Mouse (Mus musculus) urinary bladder, postnatal 36 days (tissue): Measurements from ENCODE around the gene Klkb1.

Source experiments
- DNase-seq, 2 experiments: peaks; one replicate each; pipeline ENCODE4 v3.0.0; 2022; ENCODE audit warnings: low spot score in 2 of 2, mixed read lengths in 1 of 2

Gene Klkb1

DNA sequence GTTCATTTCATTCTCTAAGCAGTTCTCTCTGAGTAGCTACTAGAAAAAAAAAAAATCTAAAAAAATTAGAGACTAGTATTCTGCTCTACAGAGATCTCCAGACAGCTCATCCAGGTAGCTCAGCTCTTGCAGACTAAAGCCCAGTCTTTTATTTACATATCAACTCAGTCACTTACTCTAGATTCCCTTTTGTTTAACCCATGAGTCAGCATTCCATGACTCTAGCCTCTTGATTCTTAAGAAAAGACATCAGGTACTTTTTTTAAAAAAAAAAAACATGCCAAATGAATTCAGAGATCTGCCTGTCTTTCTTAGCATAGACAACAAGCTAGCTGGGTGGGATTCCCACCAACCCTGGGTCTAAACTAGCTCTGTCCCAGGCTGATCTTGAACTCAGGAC lies 26.2 kb downstream of the Klkb1 start:
- no peak for DNase-seq

DNA sequence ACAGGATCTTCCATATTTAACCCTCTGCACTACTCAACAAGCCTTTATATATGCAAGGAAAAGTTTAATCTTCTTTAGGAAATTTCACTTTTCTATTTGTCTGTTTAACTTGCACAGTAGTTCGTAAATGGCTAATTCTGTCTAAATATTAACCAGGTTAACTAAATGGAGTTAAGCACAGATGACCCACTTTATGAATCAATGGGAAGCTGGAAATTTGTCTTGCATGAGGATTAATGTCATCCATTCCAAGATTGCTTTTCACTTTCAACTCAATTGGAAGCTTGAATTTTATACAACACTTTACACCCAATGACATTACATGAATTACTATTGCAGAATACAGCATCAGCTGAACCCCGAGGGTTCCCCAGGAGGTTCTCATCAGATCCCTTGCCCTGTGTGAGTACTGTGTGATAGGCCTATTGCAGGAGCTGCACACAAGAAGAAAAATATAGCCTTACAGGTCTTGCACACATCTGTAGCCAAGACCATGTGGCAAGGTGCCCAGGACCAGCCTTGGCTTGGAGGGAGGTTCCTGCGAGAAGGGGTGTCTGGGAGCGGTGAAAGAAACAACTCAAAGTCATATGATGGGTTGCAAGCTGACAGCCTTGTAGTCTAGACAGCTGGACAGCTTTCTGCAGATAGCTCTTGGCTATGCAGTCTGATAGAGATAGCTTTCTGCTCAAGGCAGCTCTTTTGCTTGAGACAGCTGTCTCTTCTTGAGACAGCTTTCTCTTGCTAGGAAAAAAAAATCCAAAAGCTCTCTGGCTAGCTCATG lies 26.9 kb downstream of the Klkb1 start:
- peak in 1 of 2 experiments; percentile 11 for DNase-seq

DNA sequence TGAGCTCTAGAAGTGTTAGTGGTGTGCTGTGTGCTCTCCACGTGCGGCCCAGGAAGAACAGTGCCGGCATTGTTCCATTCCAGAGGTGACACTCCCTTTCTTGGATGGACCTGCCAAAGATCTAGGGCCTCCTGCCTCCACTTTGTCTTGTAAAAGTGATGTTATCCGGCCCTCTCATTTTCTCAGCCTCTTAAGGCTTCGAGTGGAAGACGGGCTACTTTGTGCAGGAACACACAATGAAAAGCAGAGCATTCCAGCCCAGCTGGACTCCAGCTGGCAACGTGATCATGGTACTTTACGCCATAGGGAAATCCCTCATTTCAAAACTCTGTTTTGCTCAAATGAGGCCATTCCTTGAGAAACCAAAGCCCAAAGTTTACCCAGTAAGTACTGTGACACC lies 27.7 kb downstream of the Klkb1 start:
- DNase-seq: no peak

DNA sequence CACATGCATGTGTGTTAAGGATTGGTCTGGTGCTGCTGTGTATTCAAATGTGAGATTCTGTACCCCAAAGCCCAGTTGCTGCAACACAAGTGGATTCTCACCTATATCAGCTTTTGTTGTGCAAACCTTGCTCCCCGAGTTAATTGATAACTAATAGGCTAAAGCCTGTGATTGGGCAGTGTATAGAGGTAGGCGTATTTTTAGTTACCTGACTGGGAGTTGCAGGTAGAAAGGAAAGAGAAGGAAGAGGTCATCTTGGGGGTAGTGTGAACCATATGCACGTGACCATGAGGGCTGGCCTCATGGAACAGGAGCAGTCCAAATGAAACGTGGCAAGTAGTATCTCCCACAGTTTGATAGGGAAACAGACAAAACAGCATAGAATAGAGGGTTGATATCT lies 29.7 kb downstream of the Klkb1 start:
- DNase-seq: no peak

DNA sequence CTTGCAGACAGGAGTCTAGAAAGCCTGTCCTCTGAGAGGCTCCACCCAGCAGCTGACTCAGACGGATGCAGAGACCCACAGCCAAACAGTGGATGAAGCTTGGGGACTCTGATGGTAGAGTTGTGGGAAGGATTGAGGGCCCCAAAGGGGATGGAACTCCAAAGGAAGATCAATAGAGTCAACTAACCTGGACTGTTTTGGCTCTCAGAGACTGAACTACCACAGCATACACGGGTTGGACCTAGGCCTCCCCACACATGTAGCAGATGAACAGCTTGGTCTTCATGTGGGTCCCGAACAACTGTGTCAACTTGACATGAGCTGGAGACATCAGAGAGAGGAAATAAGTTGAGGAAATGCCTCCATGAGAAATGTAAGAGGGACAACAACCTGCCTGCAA lies 31.8 kb downstream of the Klkb1 start:
- DNase-seq: no peak

DNA sequence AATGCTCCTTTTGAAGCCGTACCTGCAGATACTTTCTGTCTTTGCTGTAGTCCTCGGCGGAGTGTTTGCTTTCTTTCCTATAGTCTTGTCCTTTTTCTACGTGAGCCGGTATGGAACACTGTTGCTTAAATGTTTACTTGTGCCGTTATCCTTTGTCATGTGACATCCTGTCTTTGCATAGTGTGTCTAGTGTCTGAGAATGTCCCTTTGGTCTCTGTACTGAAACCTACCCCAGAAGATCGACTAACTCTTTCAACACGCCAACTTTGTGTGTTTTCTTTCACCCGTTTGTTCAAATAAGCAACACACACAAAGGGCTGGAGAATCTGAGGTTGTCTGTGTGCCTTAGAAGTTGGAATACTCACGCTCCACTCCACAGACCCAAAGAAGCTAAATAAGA lies 32.7 kb downstream of the Klkb1 start, which contains the start of gene F11:
TSS of gene F11 (minus strand) at position 112 of the 400 bp plus-strand sequence.
- no peak for DNase-seq

DNA sequence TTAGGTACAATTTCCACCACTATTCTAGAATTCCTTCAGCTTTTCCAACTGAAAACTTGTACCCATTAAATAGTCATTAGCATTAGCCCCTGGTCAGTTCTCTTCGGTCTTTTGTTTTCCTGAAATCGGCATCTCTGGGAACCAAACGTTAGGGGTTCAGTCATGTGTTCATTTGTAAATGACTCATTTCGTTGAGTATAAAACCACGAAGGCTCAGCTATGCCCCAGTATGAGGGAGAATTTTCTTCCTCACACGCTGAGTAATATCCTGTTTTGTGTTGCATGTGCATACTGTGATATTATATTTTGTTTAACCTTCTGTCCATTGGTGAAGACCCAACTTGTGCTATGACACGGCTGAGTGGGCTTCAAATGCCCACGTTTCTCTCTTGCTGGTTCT lies 36.2 kb downstream of the Klkb1 start:
- DNase-seq: no peak

DNA sequence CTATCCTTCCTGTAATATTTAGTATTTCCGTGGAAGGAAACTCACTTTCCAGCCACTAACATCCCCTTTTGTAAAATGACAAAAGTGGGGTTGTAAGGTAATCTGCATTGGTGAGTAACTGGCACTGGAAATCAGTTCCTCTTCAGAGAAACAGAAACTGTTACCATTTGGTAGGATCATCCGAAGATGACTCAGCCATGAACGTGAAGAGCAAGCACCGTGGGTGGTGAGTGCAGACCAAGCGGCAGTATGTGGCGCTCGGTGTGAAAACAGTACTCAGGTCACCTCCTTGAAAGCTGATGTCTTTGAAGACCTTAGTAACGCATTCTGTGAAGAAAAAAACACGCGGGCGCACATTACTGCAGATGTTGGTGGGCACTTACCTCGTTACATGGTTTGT lies 39.6 kb downstream of the Klkb1 start:
- DNase-seq: no peak

DNA sequence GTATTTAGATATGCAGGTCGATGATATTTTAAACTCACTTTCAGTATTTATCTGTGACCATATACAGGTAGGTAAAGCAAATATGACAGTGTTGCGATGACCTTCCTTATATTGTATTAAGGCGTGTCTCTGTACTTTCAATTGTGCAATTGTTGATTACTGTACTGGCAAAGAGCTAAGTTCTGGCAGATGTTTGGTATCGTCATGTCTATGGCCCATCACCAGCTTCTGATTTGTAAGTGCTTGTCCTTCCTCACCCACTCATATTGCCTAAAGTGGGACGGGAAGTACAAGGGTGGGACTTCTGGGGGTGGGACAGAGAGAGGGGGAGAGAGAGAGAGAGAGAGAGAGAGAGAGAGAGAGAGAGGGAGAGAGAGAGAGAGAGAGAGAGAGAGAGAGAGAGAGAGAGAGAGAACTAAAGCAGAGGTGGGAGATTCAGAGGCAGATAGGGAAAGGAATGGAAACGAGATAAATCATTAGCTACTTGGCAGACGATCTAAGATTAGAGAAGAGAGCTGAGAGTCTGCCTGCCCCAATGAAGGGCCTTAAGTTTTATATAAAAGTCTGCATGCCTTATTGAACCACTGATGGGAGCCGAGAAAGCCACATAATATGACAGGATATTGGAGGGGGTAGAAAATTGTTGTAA lies 40.3 kb downstream of the Klkb1 start:
- DNase-seq: no peak

DNA sequence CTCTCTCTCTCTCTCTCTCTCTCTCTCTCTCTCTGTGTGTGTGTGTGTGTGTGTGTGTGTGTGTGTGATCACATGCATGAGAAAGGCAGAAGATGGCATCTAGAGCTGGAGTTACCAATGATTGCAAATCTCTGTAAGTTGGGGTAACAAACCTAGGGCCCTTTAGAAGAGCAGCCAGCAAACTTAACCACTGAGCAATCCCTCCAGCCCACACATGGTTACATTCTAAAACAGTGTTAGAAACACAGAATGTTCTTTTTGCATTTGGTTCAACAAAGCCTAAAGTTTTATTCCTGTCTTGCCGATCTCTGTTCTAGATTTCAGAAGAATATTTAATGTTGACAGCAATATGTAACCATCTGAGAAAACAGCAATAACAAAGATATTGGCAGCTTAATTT lies 41.1 kb downstream of the Klkb1 start:
- DNase-seq: no peak

DNA sequence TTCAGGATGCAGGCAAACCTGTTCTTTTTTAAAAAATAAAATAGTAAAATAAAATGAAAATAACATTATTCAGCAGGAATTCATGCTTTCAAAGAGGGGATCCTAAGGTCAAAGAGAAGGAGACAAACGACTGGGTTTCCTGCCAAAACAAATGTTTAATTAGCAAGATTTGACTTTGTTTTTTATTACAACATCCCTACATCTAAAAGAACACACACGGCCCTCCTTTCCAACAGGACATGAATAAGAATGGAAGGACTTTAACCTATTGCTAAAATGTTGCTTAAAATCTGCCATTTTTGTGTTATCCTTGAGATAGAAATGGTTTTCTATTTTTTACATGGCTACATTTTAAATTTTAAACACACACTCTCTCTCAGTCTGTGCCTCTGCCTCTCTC lies 41.5 kb downstream of the Klkb1 start:
- no peak for DNase-seq

DNA sequence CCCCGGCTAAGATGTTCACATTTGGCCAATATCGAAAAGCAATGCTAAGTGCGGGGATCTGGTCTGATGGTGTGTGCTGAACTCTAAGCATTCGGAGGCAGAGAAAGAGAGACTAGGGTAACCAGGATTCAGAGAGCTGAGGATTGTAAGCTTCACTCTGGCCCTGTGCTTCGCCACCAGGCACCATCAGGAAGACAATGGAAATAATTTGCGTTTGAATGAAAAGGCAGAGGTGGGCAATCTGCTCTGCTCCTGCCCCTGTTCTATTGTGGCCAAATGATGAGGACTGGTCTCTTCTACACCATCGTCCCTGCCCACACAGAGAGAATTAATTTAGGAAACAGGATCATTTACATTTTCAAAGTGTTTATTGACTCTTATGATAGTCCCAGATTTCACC lies 48.4 kb downstream of the Klkb1 start:
- DNase-seq: no peak

DNA sequence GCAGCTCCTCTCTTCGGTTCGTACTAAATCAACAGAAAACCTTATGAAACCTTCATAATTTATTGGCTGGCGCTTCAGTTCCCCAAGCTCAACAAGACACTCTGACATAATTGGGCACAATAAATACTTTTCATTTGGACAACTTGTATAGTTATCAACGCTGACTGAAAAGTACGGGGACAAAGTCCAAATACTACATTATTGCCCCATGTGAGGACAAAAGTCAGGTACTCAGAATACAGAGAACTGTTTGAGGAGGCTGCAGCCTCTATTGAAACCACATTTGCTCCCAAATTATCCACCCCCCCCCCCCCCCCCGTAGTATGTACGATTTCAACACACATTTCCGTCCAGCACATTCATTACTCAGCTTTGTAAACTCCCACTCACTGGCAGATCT lies 55.3 kb downstream of the Klkb1 start:
- DNase-seq: no peak

DNA sequence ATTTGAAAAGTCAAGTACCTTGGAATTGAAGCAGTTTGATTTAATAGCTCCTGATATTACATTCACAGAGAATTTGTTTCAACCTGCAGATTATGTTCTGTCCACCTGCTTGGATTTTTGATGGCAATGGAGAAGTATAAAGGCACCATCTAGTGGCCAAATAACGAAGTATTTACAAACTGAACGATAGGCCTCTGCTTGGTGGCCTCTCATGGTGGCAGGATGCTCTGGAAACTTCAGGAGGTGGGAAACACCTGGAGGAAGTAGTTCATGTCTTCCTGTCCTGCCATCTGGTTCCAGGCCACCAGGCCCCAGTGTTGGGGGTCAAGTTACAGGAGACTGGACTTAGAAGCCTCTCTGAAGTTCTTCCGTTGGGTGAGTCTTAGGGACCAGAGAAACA lies 56.4 kb downstream of the Klkb1 start:
- no peak for DNase-seq

DNA sequence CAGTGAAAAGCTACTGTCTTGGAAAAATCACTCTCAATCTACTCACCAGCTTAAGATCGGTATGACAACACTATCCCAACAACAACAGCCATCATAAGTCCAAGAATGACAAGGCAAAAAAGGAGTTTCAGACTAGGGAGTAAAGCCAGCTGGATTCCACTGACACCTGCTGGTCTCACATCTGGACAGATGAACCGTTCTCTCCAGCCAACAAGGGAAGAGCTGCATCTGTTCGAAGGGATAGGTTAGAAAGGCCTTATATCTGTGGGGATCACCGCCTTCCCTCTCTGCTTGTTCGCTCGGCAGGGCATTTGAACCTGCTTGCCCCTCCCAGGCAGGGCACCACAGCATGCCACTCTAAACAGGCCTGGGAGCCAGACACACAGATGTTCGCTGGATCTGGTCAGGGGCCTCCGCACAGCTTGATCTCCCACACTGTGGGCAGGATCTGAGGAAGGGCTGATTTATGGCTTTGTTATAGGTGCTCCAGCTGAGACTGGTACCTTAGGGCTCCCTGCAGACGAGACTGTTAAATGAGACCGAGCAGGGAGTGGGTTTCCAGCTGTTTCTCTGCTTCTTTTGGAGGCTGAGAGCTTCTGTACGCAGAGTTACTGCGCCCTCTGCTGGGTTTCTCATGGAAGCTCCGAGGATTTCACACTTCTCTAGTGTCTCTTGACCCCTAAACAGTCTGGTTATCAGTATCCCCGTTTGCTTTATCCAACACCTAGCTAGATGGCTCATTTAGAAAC lies 58.3 kb downstream of the Klkb1 start:
- peak; percentile 16 to 22 for DNase-seq

DNA sequence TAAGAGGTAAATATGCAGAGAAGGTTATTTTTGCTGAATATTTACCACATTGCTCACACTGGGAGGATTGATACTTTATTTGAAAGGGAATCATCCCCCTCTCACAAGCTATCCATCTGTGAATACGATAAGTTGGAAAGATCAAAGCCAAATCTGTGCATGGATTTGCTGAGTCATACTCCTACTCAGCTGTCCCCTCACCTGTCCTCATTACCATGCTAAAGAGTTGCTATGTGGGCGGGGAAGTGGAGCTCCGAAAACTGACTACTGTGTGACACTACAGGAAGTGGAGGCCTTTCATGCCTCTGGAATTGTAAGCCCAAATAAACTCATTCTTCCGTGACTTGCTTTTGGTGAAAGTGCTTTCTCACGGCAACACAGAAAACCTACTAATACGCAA lies 59.4 kb downstream of the Klkb1 start:
- no peak for DNase-seq

DNA sequence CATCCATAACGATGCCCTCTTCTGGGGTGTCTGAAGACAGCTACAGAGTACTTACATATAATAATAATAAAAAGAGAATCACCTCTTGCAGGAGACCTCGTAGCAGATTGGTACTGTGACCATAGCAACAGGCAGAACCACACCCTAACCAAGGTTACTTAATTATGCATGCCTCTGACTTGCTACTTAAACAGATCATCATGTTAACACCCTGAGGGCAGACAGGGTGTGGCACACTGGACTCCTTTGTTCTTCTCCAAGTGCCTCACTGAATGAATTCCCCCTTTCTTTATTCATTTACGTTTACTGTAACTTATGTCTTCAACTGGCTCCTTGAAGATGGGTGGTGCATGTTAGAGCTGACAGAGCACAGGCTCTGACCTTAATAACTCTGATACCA lies 61.4 kb downstream of the Klkb1 start:
- no peak for DNase-seq
